8 mouse cellular contexts compared by ENCODE assay signal in genomic region chr17:3224383-3225106, GRCm38 (mm10).
A peak's percentile ranks its signal among the peaks of the same experiment; 100 is the strongest.
DNase-seq lines count a peak whose midpoint lies in the region; TF ChIP-seq lines count a peak whose summit lies in the region.

No protein-coding gene starts in this region.

- no peaks in the 10 kb centered on the region for H3K9me3 ChIP-seq in megakaryocyte, embryonic 14.5 days

- H3K27me3 ChIP-seq in megakaryocyte, embryonic 14.5 days (replicated peaks) = no peaks in the 10 kb centered on the region

- 0 out of 2 replicates have a peak, but pooled peaks have one; percentile 100 for TF ChIP-seq CTCF in gastrocnemius, adult 2 months (IDR thresholded peaks at IDR 0.05)
- peak; percentile 99 for TF ChIP-seq CTCF in left cerebral cortex, adult 2 months (IDR thresholded peaks at IDR 0.05)

- no peak overlapping the region for H3K4me3 ChIP-seq in gastrocnemius, adult 2 months
- no peak overlapping the region for H3K4me3 ChIP-seq in left cerebral cortex, adult 2 months
- H3K4me3 ChIP-seq in megakaryocyte, embryonic 14.5 days (replicated peaks) = peak overlapping the region; percentile 81

- peaks cover 74% of the 10 kb centered on the region for H3K4me1 ChIP-seq in megakaryocyte, embryonic 14.5 days

- H3K36me3 ChIP-seq in megakaryocyte, embryonic 14.5 days (replicated peaks; ENCODE audit: low read length) = peaks cover 27% of the 10 kb centered on the region

- DNase-seq in T-cell, adult 2 months (ENCODE audit: low spot score) = peak; percentile 74
- DNase-seq in cerebellum, postnatal 36 days = peak; percentile 84 to 91
- DNase-seq in gastrocnemius, adult 2 months = peak; percentile 87
- peak; percentile 77 for DNase-seq in hindlimb bud, embryonic 11.5 days (ENCODE audit: extremely low spot score, low read depth, low spot score)
- DNase-seq in left cerebral cortex, adult 2 months (ENCODE audit: extremely low spot score in 1 of 2, low spot score in 2 of 2) = peak; percentile 83 to 90
- peak; percentile 91 to 95 for DNase-seq in right cerebral cortex, adult 2 months (ENCODE audit: low spot score in 2 of 2)
- peak; percentile 76 for DNase-seq in urinary bladder, postnatal 10 days (ENCODE audit: low spot score)

- intact Hi-C loops in gastrocnemius, adult 2 months (cut with DNase I) = loop anchor here (1.0 to 2.0 kb wide), 2 partner anchors 110 to 140 kb away; partner anchors contain the start of gene Scaf8
- intact Hi-C loops in left cerebral cortex, adult 2 months (cut with DNase I) = loop anchor here (1.0 to 5.0 kb wide), 2 partner anchors 122 to 140 kb away; no protein-coding TSS in a partner anchor

- H3K27ac ChIP-seq in gastrocnemius, adult 2 months = no peak overlapping the region
- no peak overlapping the region for H3K27ac ChIP-seq in left cerebral cortex, adult 2 months
